Mouse (Mus musculus) myocyte (in vitro differentiated cells): ENCODE measurements around the gene Fgl2. TPM values are rescaled to one million over a fixed set of nuclear protein-coding genes. Genes with fewer than 3 reads are reported as not detected.

Experiments
- H3K27me3 ChIP-seq: one replicate; pipeline ENCODE4 v1.6.1; 2011; ENCODE audit not compliant: control insufficient read depth, insufficient read depth, insufficient read length
- H3K36me3 ChIP-seq: one replicate; pipeline ENCODE4 v1.6.1; 2011; ENCODE audit not compliant: control insufficient read depth, insufficient read depth
- H3K4me2 ChIP-seq: one replicate; pipeline ENCODE4 v1.6.1; 2011; ENCODE audit warnings: low read depth, control low read depth
- H3K4me3 ChIP-seq: one replicate; pipeline ENCODE4 v1.5.1; 2011; ENCODE audit warnings: mild to moderate bottlenecking, control low read depth, moderate library complexity
- H3K79me2 ChIP-seq: one replicate; pipeline ENCODE4 v1.6.1; 2011; ENCODE audit not compliant: control insufficient read depth, insufficient read depth
- H3ac ChIP-seq: one replicate; pipeline ENCODE4 v1.6.1; 2011; ENCODE audit not compliant: control insufficient read depth, insufficient read length
- CEBPB ChIP-seq: IDR thresholded peaks from 2 replicates; pipeline ENCODE4 v1.6.1; 2011; ENCODE audit warnings: mild to moderate bottlenecking, moderate library complexity; ENCODE audit not compliant: poor library complexity, insufficient read depth, severe bottlenecking
- E2F4 ChIP-seq: IDR thresholded peaks from one replicate; pipeline ENCODE4 v1.6.1; 2011; ENCODE audit warnings: mild to moderate bottlenecking, control low read depth, moderate library complexity; ENCODE audit not compliant: insufficient read depth
- MAX ChIP-seq: IDR thresholded peaks from one replicate; pipeline ENCODE4 v1.6.1; 2011; ENCODE audit warnings: low read depth, mild to moderate bottlenecking, control low read depth
- MYOD1 ChIP-seq, 3 experiments: IDR thresholded peaks; one replicate each; pipeline ENCODE4 v1.6.1; 2011; ENCODE audit warnings: control low read depth in 2 of 3, low read depth in 2 of 3, mild to moderate bottlenecking in 2 of 3, moderate library complexity in 1 of 3; ENCODE audit not compliant: insufficient read length in 2 of 3, control insufficient read depth in 1 of 3
- MYOG ChIP-seq, 3 experiments: IDR thresholded peaks; one replicate each; pipeline ENCODE4 v1.6.1; 2011; ENCODE audit warnings: control low read depth in 2 of 3, low read depth in 2 of 3, mild to moderate bottlenecking in 2 of 3; ENCODE audit not compliant: insufficient read length in 2 of 3, control insufficient read depth in 1 of 3, insufficient read depth in 1 of 3
- POLR2A ChIP-seq: IDR thresholded peaks from one replicate; pipeline ENCODE4 v1.6.1; 2011; ENCODE audit warnings: low read depth, mild to moderate bottlenecking, control low read depth, moderate library complexity; ENCODE audit not compliant: insufficient read length
- POLR2AphosphoS2 ChIP-seq: IDR thresholded peaks from one replicate; pipeline ENCODE4 v1.6.1; 2011; ENCODE audit warnings: low read depth, control low read depth; ENCODE audit not compliant: insufficient read length
- REST ChIP-seq: IDR thresholded peaks from one replicate; pipeline ENCODE4 v1.6.1; 2011; ENCODE audit warnings: mild to moderate bottlenecking, control low read depth, moderate library complexity; ENCODE audit not compliant: insufficient read depth, insufficient read length
- SRF ChIP-seq: IDR thresholded peaks from one replicate; pipeline ENCODE4 v1.6.1; 2011; ENCODE audit warnings: low read depth; ENCODE audit not compliant: control insufficient read depth, insufficient read length
- TCF12 ChIP-seq: IDR thresholded peaks from one replicate; pipeline ENCODE4 v1.6.1; 2011; ENCODE audit warnings: mild to moderate bottlenecking, control low read depth; ENCODE audit not compliant: poor library complexity, insufficient read depth, severe bottlenecking
- TCF3 ChIP-seq: IDR thresholded peaks from one replicate; pipeline ENCODE4 v1.6.1; 2011; ENCODE audit warnings: low read depth, control low read depth; ENCODE audit not compliant: insufficient read length
- USF1 ChIP-seq: IDR thresholded peaks from one replicate; pipeline ENCODE4 v1.6.1; 2011; ENCODE audit warnings: low read depth, mild to moderate bottlenecking, control low read depth, moderate library complexity
- polyA plus RNA-seq: library from polyadenylated mRNA; unstranded; fragments of >200 nt; fragmentation: generic; extraction: Trizol; gene quantifications from one replicate; pipeline ENCODE4 v1.2.1, GENCODE M21; 2012; ENCODE audit warnings: missing spikeins

Gene Fgl2
- polyA plus RNA-seq, 1 experiment: 0.04 TPM

DNA sequence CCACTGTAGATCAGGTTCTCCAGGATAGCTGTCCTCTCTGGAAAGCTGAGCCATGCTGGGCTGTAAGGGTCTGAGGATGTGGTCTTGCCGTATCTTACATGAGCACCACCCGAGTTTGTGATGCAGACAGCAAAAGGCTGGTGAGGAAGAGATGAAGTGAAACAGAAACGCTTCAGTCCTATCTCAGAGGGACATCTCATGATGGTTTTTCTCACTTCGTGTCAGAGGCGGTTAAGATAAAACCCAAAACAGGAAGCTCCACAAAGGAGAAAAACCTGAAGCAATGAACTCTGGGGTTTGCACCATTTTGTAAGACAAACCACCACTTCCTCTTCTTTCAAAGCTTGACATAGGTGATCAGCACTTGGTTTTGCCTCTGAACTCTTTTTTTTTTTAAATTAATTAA, 38.8 kb downstream of the Fgl2 start:
- TF ChIP-seq TCF3: no peak
- no peak for TF ChIP-seq SRF
- TF ChIP-seq POLR2A: no peak
- TF ChIP-seq USF1: no peak
- TF ChIP-seq POLR2AphosphoS2: no peak
- no peak for TF ChIP-seq REST
- no peak for TF ChIP-seq MAX
- H3K79me2 ChIP-seq: no peaks in the 10 kb centered on the region
- no peak overlapping the region for H3ac ChIP-seq

DNA sequence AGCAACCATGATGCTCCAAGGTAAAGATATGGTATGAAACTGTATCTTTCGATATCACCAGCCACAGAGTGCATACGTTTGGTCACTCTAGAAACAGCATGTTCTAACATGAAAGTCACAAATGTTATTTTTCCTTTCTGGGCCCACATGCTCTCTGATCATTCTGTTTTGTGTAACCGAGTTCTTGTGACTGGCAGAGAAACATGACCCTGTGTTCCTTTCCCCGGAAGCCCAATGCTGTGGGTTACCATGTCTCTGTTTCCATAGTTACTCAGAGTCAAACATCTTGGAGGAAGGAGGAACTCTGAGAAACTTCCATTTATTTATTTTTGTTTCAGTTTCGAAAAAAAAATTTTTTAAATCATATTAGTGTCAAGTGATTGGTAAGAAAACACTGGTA, 39.6 kb downstream of the Fgl2 start:
- Histone ChIP-seq H3K4me2 (no peak overlapping the region), H3K27me3 (peaks cover 4% of the 10 kb centered on the region), H3K36me3 (no peaks in the 10 kb centered on the region), H3ac (no peak overlapping the region), H3K4me3 (no peak overlapping the region), H3K79me2 (no peaks in the 10 kb centered on the region)
- no peak for TF ChIP-seq REST
- TF ChIP-seq TCF12: no peak
- no peak for TF ChIP-seq POLR2A
- no peak for TF ChIP-seq MAX
- no peak for TF ChIP-seq POLR2AphosphoS2
- no peak for TF ChIP-seq E2F4
- TF ChIP-seq TCF3: no peak
- no peak for TF ChIP-seq MYOG (IDR thresholded peaks at IDR 0.05; ENCODE audit: control insufficient read depth in 1 of 3, insufficient read depth in 1 of 3, insufficient read length in 2 of 3, low read depth in 2 of 3)
- TF ChIP-seq CEBPB: no peak
- no peak for TF ChIP-seq USF1
- no peak for TF ChIP-seq MYOD1 (IDR thresholded peaks at IDR 0.05; ENCODE audit: control insufficient read depth in 1 of 3, insufficient read length in 2 of 3, low read depth in 2 of 3)

More for the DNA sequence above, 38.8 kb downstream of the Fgl2 start:
- no peaks in the 10 kb centered on the region for H3K36me3 ChIP-seq
- H3K4me3 ChIP-seq: no peak overlapping the region
- no peak overlapping the region for H3K4me2 ChIP-seq
- H3K27me3 ChIP-seq: peaks cover 4% of the 10 kb centered on the region

- TF ChIP-seq CEBPB (no peak), E2F4 (no peak), POLR2A (no peak), MAX (no peak), USF1 (no peak), MYOG (IDR thresholded peaks at IDR 0.05; ENCODE audit: control insufficient read depth in 1 of 3, insufficient read depth in 1 of 3, insufficient read length in 2 of 3, low read depth in 2 of 3) (no peak), TCF3 (no peak), POLR2AphosphoS2 (no peak)
- Histone ChIP-seq H3K36me3 (no peaks in the 10 kb centered on the region), H3K79me2 (no peaks in the 10 kb centered on the region)
Measured at GRCm38 (mm10) chr5:21413322-21413721, 40.9 kb downstream of the Fgl2 start.

GRCm38 (mm10) chr5:21414116-21414820, 41.8 kb downstream of the Fgl2 start:
- Histone ChIP-seq H3K36me3 (no peaks in the 10 kb centered on the region), H3K4me2 (no peak overlapping the region), H3ac (no peak overlapping the region), H3K27me3 (peaks cover 4% of the 10 kb centered on the region), H3K79me2 (no peaks in the 10 kb centered on the region), H3K4me3 (no peak overlapping the region)
- TF ChIP-seq MAX (no peak), POLR2AphosphoS2 (no peak), MYOD1 (IDR thresholded peaks at IDR 0.05; ENCODE audit: control insufficient read depth in 1 of 3, insufficient read length in 2 of 3, low read depth in 2 of 3) (no peak), TCF3 (no peak), E2F4 (no peak), REST (no peak), CEBPB (no peak), SRF (no peak), TCF12 (no peak), MYOG (IDR thresholded peaks at IDR 0.05; ENCODE audit: control insufficient read depth in 1 of 3, insufficient read depth in 1 of 3, insufficient read length in 2 of 3, low read depth in 2 of 3) (no peak), USF1 (no peak), POLR2A (no peak)

More at GRCm38 (mm10) chr5:21413322-21413721, 40.9 kb downstream of the Fgl2 start:
- Histone ChIP-seq H3K27me3 (peaks cover 4% of the 10 kb centered on the region), H3ac (no peak overlapping the region), H3K4me3 (no peak overlapping the region), H3K4me2 (no peak overlapping the region)

- Histone ChIP-seq H3K36me3 (no peaks in the 10 kb centered on the region), H3K4me2 (no peak overlapping the region), H3K79me2 (no peaks in the 10 kb centered on the region), H3K27me3 (no peaks in the 10 kb centered on the region), H3ac (no peak overlapping the region), H3K4me3 (no peak overlapping the region)
- TF ChIP-seq TCF3 (no peak), TCF12 (no peak), E2F4 (no peak), REST (no peak), MYOG (IDR thresholded peaks at IDR 0.05; ENCODE audit: control insufficient read depth in 1 of 3, insufficient read depth in 1 of 3, insufficient read length in 2 of 3, low read depth in 2 of 3) (no peak), POLR2AphosphoS2 (no peak), SRF (no peak), MAX (no peak), USF1 (no peak), CEBPB (no peak), POLR2A (no peak)
Measured at GRCm38 (mm10) chr5:21418613-21419012, 46.2 kb downstream of the Fgl2 start.
